Mouse (Mus musculus) myocyte (in vitro differentiated cells): ENCODE results near the gene Cwh43. TPM values are rescaled to one million over a fixed set of nuclear protein-coding genes. Genes with fewer than 3 reads are reported as not detected.

Source experiments
- H3K27me3 ChIP-seq: one replicate; pipeline ENCODE4 v1.6.1; 2011; ENCODE audit not compliant: control insufficient read depth, insufficient read depth, insufficient read length
- H3K36me3 ChIP-seq: one replicate; pipeline ENCODE4 v1.6.1; 2011; ENCODE audit not compliant: control insufficient read depth, insufficient read depth
- H3K4me2 ChIP-seq: one replicate; pipeline ENCODE4 v1.6.1; 2011; ENCODE audit warnings: low read depth, control low read depth
- H3K4me3 ChIP-seq: one replicate; pipeline ENCODE4 v1.5.1; 2011; ENCODE audit warnings: mild to moderate bottlenecking, control low read depth, moderate library complexity
- H3K79me2 ChIP-seq: one replicate; pipeline ENCODE4 v1.6.1; 2011; ENCODE audit not compliant: control insufficient read depth, insufficient read depth
- H3ac ChIP-seq: one replicate; pipeline ENCODE4 v1.6.1; 2011; ENCODE audit not compliant: control insufficient read depth, insufficient read length
- CEBPB ChIP-seq: IDR thresholded peaks from 2 replicates; pipeline ENCODE4 v1.6.1; 2011; ENCODE audit warnings: mild to moderate bottlenecking, moderate library complexity; ENCODE audit not compliant: poor library complexity, insufficient read depth, severe bottlenecking
- E2F4 ChIP-seq: IDR thresholded peaks from one replicate; pipeline ENCODE4 v1.6.1; 2011; ENCODE audit warnings: mild to moderate bottlenecking, control low read depth, moderate library complexity; ENCODE audit not compliant: insufficient read depth
- MAX ChIP-seq: IDR thresholded peaks from one replicate; pipeline ENCODE4 v1.6.1; 2011; ENCODE audit warnings: low read depth, mild to moderate bottlenecking, control low read depth
- MYOD1 ChIP-seq, 3 experiments: IDR thresholded peaks; one replicate each; pipeline ENCODE4 v1.6.1; 2011; ENCODE audit warnings: control low read depth in 2 of 3, low read depth in 2 of 3, mild to moderate bottlenecking in 2 of 3, moderate library complexity in 1 of 3; ENCODE audit not compliant: insufficient read length in 2 of 3, control insufficient read depth in 1 of 3
- MYOG ChIP-seq, 3 experiments: IDR thresholded peaks; one replicate each; pipeline ENCODE4 v1.6.1; 2011; ENCODE audit warnings: control low read depth in 2 of 3, low read depth in 2 of 3, mild to moderate bottlenecking in 2 of 3; ENCODE audit not compliant: insufficient read length in 2 of 3, control insufficient read depth in 1 of 3, insufficient read depth in 1 of 3
- POLR2A ChIP-seq: IDR thresholded peaks from one replicate; pipeline ENCODE4 v1.6.1; 2011; ENCODE audit warnings: low read depth, mild to moderate bottlenecking, control low read depth, moderate library complexity; ENCODE audit not compliant: insufficient read length
- POLR2AphosphoS2 ChIP-seq: IDR thresholded peaks from one replicate; pipeline ENCODE4 v1.6.1; 2011; ENCODE audit warnings: low read depth, control low read depth; ENCODE audit not compliant: insufficient read length
- REST ChIP-seq: IDR thresholded peaks from one replicate; pipeline ENCODE4 v1.6.1; 2011; ENCODE audit warnings: mild to moderate bottlenecking, control low read depth, moderate library complexity; ENCODE audit not compliant: insufficient read depth, insufficient read length
- SRF ChIP-seq: IDR thresholded peaks from one replicate; pipeline ENCODE4 v1.6.1; 2011; ENCODE audit warnings: low read depth; ENCODE audit not compliant: control insufficient read depth, insufficient read length
- TCF12 ChIP-seq: IDR thresholded peaks from one replicate; pipeline ENCODE4 v1.6.1; 2011; ENCODE audit warnings: mild to moderate bottlenecking, control low read depth; ENCODE audit not compliant: poor library complexity, insufficient read depth, severe bottlenecking
- TCF3 ChIP-seq: IDR thresholded peaks from one replicate; pipeline ENCODE4 v1.6.1; 2011; ENCODE audit warnings: low read depth, control low read depth; ENCODE audit not compliant: insufficient read length
- USF1 ChIP-seq: IDR thresholded peaks from one replicate; pipeline ENCODE4 v1.6.1; 2011; ENCODE audit warnings: low read depth, mild to moderate bottlenecking, control low read depth, moderate library complexity
- polyA plus RNA-seq: library from polyadenylated mRNA; unstranded; fragments of >200 nt; fragmentation: generic; extraction: Trizol; gene quantifications from one replicate; pipeline ENCODE4 v1.2.1, GENCODE M21; 2012; ENCODE audit warnings: missing spikeins

Gene Cwh43
- polyA plus RNA-seq, 1 experiment = 0.02 TPM

DNA sequence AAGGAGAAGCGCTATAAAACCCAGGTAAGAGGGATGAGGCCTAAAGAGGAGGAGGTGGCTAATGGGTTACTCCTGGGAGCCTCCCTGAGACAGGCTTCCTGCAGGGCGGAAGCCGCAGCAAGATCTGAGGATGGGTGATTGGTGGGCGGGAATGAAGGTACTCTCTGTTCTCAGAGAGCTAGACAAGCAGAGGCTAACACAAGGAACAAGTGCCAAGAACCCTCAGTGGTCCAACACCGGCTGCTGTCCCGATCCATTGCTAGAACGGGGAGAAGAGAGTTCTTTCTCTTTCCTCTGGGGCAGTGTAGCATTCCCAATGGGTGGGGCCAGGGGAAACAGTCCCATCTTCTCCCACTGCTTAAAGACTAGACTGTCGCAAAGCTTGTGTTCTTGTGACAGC, 25.0 kb upstream of the Cwh43 start:
- Histone ChIP-seq H3K4me2 (no peak overlapping the region), H3K4me3 (no peak overlapping the region), H3K36me3 (no peaks in the 10 kb centered on the region), H3K27me3 (no peaks in the 10 kb centered on the region), H3ac (no peak overlapping the region), H3K79me2 (no peaks in the 10 kb centered on the region)
- TF ChIP-seq USF1 (no peak), TCF12 (no peak), MAX (no peak), E2F4 (no peak), CEBPB (no peak), TCF3 (no peak), POLR2A (no peak), REST (no peak), SRF (no peak), MYOD1 (IDR thresholded peaks at IDR 0.05; ENCODE audit: control insufficient read depth in 1 of 3, insufficient read length in 2 of 3, low read depth in 2 of 3) (no peak)

DNA sequence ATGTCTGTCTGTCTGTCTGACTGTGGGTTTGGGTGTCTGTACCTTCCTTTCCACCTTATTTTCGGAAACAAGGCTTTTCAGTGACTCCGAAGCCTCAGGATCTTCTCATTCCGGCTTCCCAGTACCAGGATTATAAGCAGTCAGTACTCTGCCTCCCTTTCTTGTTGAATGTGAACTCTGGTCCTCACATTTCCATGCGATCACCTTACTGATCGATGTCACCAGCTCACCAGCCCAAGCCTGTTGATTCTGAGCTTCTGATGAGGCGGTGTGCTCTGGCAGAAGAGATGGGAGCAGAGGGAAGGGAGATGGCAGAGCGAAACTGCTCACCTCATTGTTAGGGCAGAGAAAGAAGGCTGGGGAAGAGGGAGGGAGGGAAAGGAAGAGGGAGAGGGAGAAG, 24.4 kb upstream of the Cwh43 start:
- TF ChIP-seq USF1 = no peak
- no peak for TF ChIP-seq MAX
- TF ChIP-seq POLR2A = no peak
- TF ChIP-seq POLR2AphosphoS2 = no peak
- no peak for TF ChIP-seq E2F4
- no peak for TF ChIP-seq REST
- no peak for TF ChIP-seq SRF
- no peak for TF ChIP-seq MYOG (IDR thresholded peaks at IDR 0.05; ENCODE audit: control insufficient read depth in 1 of 3, insufficient read depth in 1 of 3, insufficient read length in 2 of 3, low read depth in 2 of 3)
- no peak for TF ChIP-seq TCF3
- no peak for TF ChIP-seq CEBPB
- TF ChIP-seq MYOD1 (IDR thresholded peaks at IDR 0.05; ENCODE audit: control insufficient read depth in 1 of 3, insufficient read length in 2 of 3, low read depth in 2 of 3) = no peak
- H3K4me2 ChIP-seq = no peak overlapping the region
- no peak overlapping the region for H3K4me3 ChIP-seq
- no peak overlapping the region for H3ac ChIP-seq
- no peaks in the 10 kb centered on the region for H3K36me3 ChIP-seq
- no peaks in the 10 kb centered on the region for H3K27me3 ChIP-seq
- H3K79me2 ChIP-seq = no peaks in the 10 kb centered on the region

DNA sequence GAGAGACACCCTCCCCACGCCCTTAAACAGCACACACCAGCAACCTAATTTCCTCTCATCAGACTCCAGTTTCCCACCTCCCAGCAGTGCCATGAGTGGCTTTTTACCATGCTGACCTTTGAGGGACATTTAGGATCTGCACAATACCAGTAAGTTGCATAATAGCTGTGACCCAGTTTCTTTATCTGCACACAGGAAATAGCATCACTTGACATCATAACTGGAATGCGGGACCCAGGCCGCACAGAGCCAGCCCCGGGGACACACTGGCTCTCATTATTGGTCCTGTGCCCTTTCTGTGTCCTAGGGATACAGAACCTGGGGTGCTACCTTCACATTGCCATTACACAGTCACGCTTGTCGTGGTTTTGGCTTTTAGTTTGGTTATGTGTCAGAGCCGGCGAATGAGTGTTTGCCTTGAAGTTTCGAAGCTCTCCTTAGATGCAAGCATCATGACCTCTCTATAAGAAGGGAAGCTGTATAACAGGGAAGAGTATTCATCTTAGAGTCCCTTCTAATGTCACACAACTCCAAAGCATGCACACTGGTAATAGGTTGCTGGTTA, 23.8 kb upstream of the Cwh43 start:
- Histone ChIP-seq H3K36me3 (no peaks in the 10 kb centered on the region), H3K4me3 (no peak overlapping the region), H3ac (no peak overlapping the region), H3K4me2 (no peak overlapping the region), H3K27me3 (no peaks in the 10 kb centered on the region), H3K79me2 (no peaks in the 10 kb centered on the region)
- TF ChIP-seq TCF3 (no peak), CEBPB (no peak), TCF12 (no peak), MAX (no peak), POLR2AphosphoS2 (no peak), USF1 (no peak), E2F4 (no peak), MYOD1 (IDR thresholded peaks at IDR 0.05; ENCODE audit: control insufficient read depth in 1 of 3, insufficient read length in 2 of 3, low read depth in 2 of 3) (no peak), SRF (no peak), REST (no peak), POLR2A (no peak), MYOG (IDR thresholded peaks at IDR 0.05; ENCODE audit: control insufficient read depth in 1 of 3, insufficient read depth in 1 of 3, insufficient read length in 2 of 3, low read depth in 2 of 3) (no peak)

DNA sequence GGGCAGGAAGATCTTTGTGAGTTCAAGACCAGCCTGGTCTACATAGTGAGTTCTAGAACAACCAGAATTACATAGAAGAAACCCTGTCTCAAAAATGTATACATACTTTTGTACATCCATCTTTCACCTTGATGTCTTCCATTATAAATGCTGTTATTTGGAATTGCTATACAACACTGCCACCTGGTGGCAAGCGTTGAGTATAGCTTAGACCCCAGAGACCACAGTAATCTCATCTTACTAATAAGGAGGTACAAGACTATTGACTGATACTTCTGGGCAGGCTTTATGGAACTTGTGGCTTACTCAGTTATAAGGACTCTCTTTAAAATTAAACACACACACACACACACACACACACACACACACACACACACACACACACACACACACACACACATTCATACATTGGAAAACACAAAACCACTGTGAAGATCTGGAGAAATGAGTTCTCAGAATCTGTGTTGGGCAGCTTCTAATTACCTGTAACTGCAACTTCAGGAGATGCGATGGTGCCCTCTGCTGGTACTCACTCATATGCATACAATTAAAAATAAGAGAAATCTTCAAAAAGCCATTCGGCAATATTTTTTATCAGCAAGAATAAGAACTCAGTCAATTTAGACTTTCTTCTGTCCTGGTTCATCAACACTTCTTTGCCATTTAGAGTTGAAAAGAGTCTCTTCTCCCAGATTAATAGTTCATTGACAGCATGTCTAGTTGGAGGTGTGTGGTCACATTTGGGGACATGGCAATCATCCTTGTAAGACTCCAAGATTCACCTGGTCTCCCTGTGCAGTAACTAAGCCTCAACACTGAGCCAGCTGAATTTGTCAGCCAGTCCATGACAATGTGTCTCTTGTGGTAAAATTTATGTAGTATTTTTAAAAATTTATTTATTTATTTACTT, 22.9 kb upstream of the Cwh43 start:
- Histone ChIP-seq H3K79me2 (no peaks in the 10 kb centered on the region), H3K4me2 (no peak overlapping the region), H3K4me3 (no peak overlapping the region), H3ac (no peak overlapping the region), H3K27me3 (no peaks in the 10 kb centered on the region), H3K36me3 (no peaks in the 10 kb centered on the region)
- no peak for TF ChIP-seq TCF12
- no peak for TF ChIP-seq USF1
- no peak for TF ChIP-seq MAX
- TF ChIP-seq CEBPB = no peak
- TF ChIP-seq REST = no peak
- no peak for TF ChIP-seq MYOD1 (IDR thresholded peaks at IDR 0.05; ENCODE audit: control insufficient read depth in 1 of 3, insufficient read length in 2 of 3, low read depth in 2 of 3)
- TF ChIP-seq E2F4 = no peak
- TF ChIP-seq MYOG (IDR thresholded peaks at IDR 0.05; ENCODE audit: control insufficient read depth in 1 of 3, insufficient read depth in 1 of 3, insufficient read length in 2 of 3, low read depth in 2 of 3) = no peak
- no peak for TF ChIP-seq TCF3
- TF ChIP-seq POLR2AphosphoS2 = no peak
- no peak for TF ChIP-seq SRF
- TF ChIP-seq POLR2A = no peak
